Mouse (Mus musculus) ZHBTc4 (cell line): ENCODE measurements around the gene Keap1.

Experiments used
- DNase-seq: peaks from one replicate; pipeline ENCODE4 v3.0.0-alpha.2; 2011; ENCODE audit warnings: low read depth, low spot score

The Keap1 gene

GRCm38 (mm10) chr9:21196521-21197433 is 42.4 kb downstream of the Keap1 start:
- DNase-seq, result no peak

- DNase-seq, result peak; percentile 67
These were observed 43.2 kb downstream of the Keap1 start for GRCm38 (mm10) chr9:21195736-21196505.

- no peak for DNase-seq
These were observed 44.2 kb downstream of the Keap1 start for GRCm38 (mm10) chr9:21194787-21195493.

- DNase-seq, result no peak
These were observed 45.4 kb downstream of the Keap1 start for GRCm38 (mm10) chr9:21193786-21194185.

GRCm38 (mm10) chr9:21190670-21191069 is 48.5 kb downstream of the Keap1 start:
- DNase-seq, result no peak

- peak; percentile 66 for DNase-seq
These were observed 49.3 kb downstream of the Keap1 start for GRCm38 (mm10) chr9:21189905-21190304.

GRCm38 (mm10) chr9:21185436-21185835 is 53.7 kb downstream of the Keap1 start:
- no peak for DNase-seq

- no peak for DNase-seq
These were observed 54.4 kb downstream of the Keap1 start for GRCm38 (mm10) chr9:21184733-21185132.

- peak; percentile 37 for DNase-seq
These were observed 55.2 kb downstream of the Keap1 start for GRCm38 (mm10) chr9:21183905-21184413.

GRCm38 (mm10) chr9:21183421-21183820 is 55.7 kb downstream of the Keap1 start:
- DNase-seq, result no peak

GRCm38 (mm10) chr9:21181421-21182220 is 57.5 kb downstream of the Keap1 start:
- peak; percentile 82 for DNase-seq

GRCm38 (mm10) chr9:21180841-21181240 is 58.3 kb downstream of the Keap1 start:
- no peak for DNase-seq

GRCm38 (mm10) chr9:21180402-21180801 is 58.8 kb downstream of the Keap1 start:
- DNase-seq, result no peak
